Mouse (Mus musculus) spleen, adult 18-20 months (tissue): ENCODE results near the gene Cobl.
A peak's percentile ranks its signal among the peaks of the same experiment; 100 is the strongest.

Source experiments
- DNase-seq, 2 experiments: peaks; one replicate each; pipeline ENCODE4 v3.0.0; 2022; ENCODE audit warnings: mixed read lengths in 2 of 2

The Cobl gene

DNA sequence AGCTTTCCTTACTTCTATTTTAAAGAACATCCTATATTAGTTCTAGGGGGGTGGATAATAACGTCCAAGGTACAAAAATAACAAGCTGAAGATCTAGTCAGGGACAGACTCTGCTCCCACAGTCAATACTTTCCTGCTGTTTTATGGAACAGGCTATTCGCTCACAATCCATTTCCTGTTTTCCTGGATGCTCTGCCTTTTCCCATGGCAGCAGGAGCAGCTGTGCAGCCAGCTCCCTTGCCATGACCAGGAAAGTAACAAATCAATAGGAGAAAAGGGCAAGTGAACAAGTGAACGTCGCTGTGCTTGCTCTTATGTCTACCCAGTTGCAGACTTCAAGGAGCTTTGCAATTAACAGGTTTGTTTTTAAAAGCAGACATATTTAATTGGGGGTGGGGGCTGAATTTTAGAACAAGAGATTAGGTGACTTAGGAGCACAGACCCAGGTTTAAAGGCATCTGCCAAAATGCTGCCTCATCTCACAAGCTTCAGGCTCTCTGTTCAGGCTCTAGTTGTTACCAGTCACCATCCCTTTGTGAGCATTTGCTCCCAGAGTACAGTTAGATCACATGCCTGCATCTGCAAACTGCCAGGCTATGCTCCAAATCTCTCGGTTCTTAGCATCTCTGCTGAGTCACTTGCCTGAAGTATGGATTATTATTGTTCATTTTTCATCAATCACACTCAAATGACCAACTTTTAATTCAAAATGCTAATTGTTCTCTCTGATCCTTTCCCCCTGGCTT is 164.9 kb downstream of the Cobl start:
- no peak for DNase-seq

DNA sequence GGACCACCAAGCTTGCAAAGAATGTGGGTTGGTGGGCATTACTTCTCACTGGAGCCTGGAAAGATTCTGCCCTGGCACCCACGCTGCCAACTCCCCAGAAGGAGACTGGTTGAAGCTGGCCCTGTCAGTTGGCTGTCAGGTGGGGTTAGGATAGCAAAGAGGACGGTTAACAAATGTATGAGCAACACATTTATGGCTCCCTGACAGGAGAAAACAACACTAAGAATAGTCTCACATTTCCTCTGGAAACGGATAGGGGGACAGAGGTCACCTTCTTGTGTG is 173.2 kb downstream of the Cobl start:
- DNase-seq: no peak

DNA sequence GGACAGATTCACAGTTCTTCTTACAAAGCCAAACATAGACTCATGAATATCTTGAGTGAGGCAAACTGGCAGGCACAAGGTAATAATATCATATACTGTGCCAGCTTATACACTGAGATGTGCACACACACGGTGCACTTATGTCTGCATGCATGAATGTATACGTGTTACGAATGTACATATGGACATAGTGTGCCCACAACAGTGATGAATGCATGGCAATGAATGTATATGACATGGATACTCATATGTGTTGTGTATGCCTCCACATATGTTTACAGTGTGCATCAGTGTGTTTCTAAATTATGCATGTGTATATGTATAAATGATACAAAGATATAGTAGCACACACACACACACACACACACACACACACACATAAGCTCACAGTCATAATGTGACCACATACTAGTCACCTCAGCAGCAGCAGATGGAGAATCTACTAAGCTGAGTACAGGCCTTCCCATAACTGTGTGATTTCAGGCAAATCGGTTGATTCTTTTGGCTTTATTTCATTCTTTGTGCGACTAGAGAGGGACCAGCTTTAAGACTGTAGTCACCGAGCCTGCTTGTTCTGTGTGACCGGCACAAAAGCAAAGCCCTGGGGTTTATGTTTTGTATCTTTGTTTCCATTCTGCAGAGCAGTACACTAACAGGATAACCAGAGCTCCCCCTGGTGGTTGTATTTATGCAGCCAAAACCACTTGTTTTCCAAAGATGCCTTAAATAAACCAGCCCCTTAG is 173.7 kb downstream of the Cobl start:
- peak in 1 of 2 experiments; percentile 23 for DNase-seq

DNA sequence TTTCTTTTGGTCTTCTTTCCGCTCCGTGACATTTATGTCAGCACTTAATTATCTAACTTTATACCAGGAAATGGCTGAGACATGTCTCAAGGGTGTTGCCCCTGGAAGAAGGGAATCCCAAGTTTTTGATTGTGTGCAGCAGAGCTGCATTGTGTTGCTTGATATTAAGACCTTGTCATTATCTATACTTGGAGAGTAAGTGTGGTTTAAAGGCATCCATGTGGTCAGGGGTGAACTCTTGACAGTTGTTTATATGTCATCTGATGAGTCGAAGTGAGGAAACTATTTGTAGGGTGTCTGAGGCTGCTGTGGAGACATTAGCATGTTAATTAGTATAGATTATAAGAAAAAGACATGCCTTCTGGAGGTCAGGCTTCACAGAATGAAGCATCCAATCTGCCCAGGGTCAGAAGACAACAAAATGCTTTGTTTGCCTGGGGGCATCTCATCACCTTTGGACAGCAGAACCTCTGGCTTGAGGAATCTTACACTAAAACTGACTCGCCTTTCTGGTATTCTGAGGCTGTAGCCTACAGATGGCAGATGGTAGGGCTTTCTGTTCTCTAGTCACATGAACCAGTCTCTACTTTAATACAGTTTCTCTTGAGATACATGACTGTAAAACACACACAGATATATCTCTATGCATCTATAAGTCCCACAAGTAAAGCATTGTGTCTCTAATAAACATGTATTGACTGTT is 179.3 kb downstream of the Cobl start:
- DNase-seq: no peak

DNA sequence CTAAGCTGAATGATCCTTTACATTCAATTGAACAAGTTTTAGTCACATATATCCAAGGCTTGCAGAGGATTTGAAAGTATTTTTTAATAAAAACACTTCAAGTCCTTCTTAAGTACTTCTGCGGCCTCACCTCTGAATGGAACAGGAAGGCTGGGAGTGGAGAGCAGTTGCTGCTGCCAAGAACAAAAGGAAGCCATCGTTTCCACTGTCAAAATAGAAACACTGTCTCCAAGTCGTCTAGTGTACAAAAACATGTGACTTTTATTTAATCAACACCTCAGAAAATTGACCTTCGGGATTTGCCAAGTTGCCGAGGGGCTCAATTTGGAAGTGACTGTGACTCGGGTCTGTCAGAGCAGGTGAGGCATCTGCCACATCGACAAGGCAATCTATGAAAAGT is 184.0 kb downstream of the Cobl start:
- no peak for DNase-seq

DNA sequence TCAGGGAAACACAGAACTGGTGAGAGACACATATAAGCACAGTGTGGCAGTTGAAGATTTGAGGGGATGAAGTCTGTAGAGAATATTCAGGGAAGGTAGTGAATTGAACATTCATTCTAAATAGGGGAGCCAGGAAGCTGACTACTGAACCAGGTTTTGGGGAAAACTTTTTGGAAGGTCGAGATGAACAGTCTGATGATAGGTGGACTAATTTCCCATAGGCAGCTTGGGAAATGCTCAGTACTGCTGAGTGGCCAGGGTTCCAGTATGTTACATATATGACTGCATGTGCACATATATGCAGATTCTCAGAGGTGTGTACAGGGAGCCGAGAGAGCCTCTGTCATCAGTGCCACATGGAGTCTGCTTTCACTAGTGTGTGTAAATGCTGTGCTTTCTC is 190.5 kb downstream of the Cobl start:
- DNase-seq: no peak

DNA sequence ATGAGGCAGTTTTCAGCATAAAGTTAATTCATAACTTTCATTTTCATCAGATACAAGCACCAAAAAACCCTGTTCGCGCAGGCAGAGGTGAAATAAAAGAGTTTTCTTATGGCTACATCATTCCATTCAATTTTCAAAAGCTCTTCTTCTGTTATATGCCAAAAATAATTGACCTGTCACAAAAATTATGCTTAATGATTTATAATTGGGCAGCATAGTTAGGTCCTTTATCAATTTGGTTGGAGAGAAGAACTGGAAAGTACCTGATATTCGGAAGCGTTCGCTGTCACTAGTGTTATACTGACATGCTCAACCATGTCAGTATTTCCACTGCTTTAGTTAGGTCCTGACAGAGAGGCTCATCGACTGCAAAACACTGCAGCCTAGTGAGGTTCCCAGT is 191.0 kb downstream of the Cobl start:
- no peak for DNase-seq

DNA sequence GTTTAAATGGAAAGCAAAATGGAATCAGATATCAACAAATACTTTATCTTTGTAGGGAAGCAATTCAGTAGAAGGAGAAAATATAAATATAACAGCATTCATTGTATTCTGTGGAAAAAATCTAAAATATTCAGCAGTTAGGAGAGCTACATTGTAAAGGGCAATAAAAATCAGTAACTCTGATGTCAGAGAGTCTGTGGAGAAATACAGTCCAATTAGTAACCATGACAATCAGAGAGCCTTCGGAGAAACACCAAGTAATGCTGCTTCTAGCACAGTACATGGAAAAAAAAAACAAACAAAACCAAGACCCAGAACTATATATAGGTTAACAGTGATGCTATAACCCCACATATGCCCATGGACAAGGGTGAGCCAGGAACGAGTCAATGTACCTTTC is 206.3 kb downstream of the Cobl start:
- no peak for DNase-seq

DNA sequence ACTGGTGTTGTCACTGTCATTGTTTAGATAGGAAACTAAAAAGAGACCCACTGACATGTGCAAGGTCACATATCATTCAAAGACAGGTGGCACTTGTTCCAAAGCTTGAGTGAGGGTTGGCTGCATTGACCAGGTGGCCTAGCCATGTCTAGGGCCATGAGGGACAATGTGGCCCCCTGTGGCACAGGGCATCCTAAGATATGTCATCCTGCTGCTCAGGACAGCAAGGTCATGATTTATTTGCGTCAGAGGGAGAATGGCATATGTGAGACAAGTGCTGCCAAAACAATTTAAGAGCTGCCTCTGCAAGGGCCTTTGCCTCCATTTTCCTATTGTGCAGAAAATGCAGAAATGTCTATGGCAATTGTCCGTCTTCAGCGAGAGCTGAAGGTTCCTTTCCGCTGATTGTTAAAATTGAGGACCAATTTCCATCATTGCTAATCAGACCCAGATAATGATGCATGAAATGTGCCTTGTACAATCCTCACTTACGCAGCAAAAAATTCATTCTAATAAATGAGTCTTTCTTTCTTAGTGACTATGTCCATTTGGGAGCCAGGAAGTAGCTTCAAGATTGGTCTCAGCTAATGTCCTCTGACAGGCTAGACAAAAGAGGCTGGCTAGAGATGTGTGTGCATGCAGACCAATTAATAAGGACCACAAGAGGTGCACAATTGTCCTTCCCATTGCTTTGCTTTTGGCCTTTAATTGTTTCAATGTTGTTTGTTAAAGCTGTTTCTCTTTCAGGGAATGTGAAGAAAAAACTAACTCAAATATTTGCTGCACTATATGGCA is 207.2 kb downstream of the Cobl start:
- DNase-seq: no peak

DNA sequence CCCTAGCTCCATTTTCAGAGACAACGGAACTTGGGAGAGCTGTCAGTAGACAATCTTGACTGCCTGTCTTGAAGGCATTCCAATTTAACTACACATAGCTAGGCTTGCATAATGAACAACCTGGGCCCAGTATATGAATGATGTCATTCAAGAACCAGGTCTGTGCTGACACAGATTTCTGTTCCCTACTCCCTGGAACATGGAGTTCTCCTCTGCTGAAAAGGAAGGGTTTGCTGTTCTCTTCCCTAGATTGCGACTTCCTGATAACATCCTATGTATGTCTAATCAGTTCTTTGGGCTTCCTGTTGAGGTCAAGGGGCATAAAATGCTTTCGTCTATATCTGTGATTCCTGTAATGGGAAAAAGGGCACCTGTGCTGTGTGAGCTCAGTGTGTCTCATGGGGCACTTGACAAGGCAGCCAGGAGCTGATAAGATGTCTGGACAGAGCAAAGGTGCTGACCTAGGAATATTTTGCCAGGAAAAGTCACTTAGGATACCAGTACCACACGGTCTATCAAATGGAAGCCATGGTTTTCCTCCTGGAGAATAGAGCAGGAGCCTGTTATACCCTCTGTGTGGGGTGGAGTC is 219.3 kb downstream of the Cobl start:
- no peak for DNase-seq

DNA sequence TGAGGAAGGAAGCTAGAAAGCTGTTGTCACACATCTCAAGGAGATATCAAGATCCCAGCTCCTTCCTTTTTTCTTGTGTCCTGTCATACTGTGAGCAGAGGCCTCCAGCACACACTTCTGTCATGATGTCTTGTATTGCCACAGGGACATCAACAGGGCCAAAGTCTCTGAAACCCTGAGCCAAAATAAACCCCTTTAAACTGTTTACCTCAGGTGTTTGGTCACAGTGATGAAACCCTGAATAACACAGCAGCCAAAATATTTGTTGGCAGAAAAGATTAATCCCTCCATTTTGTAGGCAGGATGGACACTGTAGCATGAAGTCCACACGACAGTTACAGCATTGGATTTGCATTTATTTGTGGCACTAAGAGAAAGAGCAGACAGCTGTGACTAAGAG is 228.4 kb downstream of the Cobl start:
- DNase-seq: no peak

DNA sequence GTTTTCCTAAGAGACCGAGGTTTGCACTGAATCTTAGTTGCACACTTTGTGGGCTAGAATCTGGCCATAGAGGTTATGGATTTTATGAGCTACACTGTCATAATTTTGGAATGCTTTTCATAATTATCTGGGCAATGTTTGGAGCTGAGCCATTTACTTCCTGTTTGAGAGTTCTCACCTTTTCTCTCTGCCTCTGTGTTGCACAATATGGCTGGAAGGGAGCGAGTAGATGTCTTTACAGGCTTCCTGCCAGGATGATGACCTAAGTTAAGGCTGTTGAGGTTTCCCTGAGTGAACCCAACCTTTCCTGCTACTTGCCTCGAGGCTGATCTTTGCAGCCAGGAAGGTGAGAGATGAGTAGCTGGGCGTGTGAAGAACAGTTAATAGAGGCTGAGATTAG is 229.9 kb downstream of the Cobl start:
- no peak for DNase-seq

DNA sequence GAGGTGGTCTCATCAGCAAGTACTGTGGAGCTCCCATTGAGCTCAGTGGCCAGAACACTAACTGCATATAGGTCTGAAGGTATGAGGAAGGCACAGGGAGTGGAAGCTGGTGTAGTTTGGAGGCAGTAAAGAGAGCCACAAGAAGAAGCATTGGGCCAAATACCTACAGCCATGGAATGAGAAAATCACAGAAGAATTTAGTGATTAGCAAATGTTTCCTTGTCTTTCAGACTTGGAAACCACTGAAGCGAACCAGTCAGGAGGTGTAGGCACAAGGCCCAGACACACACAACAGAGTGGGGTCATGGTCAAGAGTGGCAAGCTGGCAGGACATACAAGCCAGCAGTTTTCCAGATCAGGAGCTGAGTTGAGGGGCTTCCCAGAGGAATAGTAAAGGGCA is 230.6 kb downstream of the Cobl start:
- no peak for DNase-seq

DNA sequence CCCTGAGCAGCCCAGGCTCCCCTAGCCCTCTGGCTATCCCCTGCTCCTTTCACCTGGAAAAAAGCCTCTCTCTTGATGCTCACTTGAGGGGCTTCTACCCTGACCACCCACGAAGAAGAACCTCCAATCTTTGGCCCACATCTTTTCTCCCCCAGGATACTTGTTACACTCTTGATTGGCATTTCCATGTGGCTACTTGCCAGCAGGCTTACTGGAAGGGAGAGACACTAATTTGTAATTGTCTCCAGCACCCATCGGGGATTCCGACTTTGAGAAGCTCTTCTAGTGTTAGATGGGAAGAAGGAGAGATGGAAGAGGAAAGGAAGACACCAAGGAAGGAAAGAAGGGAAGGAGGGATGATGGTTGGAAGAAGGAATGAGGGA is 232.0 kb downstream of the Cobl start:
- no peak for DNase-seq

DNA sequence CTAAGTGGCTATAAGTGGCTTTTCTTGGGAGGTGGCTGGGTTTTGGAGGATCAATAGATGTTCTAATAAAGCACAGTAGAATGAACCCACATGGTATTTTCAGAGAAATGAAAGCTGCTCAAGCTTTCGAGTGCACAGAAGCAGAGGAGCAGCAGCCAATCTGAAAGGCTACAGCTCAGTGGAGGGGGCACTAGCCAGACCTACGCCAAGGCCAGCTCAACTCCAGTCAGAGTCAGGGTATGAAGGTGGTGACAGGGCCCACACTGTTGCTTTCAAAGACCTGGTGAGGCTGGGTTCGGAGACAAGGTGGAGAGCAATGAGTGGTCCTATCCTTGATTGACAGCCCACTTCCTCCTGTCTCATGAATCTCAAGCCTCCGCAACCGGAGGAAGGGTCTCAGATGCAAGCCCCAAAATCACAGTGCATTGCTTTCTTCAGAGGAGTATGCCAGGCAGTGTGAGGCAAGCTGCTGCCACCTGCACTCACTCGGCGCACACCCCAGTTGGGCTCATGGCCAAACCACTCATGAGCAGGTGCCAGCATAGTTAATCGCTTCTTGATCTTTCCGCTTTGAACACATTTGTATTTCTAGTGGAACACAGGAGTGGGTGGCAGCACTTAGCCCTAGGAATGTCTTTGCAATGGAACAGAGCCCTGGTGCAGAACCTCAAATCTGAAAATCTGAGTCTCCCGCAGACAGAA is 232.6 kb downstream of the Cobl start:
- DNase-seq: no peak

DNA sequence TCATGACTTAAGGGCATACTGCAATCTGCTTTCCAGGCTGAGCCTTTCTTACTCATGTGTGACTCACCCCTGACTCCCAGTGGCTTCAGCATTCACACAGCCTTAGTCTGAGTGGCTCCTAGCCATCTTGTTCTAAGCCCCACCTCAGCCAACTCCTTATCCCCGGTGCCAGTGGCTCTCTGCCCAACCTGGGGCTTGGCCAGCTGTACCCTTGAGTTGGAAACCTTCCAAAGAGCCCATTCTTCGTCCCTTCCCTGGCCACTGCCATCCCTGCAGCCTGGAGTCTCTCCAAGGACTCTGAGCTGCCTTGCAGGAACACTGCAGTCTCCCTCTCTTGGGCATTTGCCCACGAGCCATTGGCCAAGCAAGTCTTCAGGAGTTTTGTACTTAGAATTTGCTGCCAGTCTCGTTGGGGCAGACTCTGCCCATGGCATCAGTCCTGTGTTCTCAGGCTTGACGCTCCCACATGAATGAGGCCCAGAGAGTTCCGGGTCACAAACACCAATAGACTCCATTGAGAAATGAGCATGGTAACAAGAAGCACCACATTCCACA is 233.2 kb downstream of the Cobl start:
- no peak for DNase-seq

DNA sequence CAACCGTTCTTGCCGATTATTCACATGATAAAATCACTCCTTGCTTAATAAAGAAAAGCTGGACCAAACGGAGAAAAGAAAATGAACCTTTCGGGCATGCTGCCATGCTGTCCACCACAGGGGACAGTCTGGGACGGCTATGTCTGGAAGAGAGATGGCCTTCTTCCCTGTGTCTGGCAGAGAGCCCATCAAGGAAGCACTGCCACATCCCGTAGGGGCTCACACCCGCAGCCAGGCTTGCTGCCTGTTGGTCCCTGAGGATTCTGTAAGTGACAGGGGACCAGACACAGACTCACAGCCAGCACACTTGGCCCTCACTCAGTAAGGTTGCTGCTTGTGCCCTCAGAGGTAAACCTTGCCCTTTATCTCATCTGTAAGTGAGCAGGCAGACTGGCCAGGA is 235.3 kb downstream of the Cobl start:
- DNase-seq: no peak

DNA sequence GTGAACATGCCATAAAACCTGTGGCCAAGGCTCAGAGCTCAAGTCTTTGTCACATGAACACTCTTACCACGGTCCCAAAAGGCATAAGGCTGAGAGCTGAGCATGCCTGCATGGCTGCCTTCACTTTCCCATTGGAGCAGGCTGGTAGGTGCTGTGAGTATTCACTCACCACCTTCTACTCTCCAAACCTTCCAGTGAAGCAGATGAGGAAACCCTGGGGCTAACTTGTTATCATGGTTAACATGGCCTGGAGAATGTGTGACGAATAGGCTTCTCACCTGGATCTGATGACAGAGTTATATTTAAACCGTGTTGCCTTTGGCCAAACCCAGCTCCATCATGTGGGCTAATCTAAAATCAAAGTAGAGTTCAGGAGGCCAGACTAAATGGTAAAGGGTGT is 237.4 kb downstream of the Cobl start:
- DNase-seq: no peak

DNA sequence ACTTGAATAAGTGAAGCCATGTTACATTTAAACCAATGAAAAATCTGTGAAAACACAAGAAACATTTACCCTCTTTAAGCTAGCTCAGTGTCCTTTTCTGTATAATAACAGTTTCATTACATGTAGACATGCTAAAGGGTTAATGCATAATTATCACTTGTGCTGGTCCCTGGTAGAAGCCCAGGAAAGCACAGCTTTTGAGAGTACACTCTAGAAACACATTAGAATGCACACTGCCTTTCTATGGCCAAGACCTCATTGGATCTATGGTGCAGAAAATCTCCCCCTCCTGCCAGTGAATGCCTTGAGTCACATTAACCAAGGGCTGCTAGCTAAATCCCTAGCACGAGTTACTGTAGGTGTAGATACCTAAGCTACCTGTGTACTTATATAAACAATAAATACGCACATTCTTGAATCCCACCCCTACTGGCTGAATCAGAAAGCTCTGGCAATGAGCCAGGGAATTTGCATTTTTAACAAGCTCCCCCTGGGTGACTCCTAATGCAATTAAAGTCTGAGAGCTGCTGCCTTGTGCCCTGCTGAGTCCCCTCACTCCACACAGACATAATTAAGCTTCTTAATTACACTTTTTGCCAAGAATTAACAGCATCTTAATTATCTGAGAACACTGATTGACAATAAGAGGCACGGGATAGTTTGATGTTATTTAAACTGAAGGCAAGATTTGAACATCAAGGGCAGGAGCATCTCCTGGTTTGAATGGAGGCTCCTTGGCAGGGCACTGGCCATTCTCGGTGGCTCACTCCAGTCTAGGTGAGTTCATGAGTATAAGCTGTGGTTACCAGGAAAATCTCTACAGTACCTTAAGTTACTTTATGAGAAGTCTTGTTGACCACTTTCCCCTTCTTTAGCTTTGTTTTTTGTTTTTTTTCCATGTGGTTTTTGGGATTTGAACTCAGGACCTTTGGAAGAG is 244.9 kb downstream of the Cobl start:
- no peak for DNase-seq

DNA sequence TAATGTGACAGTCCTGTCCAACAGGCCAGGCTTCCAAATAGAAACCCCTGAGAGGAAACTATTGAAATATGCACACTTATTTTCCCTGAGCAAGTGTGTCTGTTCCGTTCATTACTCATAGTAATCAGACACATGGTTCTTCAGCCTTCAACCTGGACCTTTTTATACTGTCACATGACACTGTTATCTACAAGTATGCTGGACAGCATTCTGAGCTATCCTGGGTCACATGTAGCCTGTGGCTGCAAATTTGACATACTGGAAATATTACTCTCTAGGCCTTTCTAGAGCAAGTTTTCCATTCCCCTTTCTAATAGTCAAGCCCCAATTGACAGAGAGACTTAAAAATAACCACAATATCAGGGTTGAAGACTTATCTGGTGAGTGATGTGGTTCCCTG is 247.9 kb downstream of the Cobl start:
- DNase-seq: no peak

DNA sequence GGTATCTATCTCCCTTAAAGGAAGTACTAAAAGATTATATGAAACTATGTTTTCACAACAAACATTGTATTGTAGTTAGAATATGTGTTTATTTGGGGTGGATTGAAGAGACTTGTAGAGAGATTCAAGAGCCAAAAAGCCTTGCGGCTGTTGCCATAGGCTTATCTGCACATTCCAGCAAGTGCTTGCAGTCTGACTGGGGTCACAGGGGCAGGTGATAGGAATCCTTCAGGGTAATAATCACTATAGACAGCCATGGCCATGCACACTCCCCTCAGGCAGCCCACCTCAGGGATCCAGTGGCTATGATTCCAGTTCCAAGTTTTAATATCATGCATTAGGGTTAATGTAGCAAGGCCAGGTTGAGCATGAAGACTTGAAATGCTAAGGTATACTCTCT is 249.2 kb downstream of the Cobl start:
- DNase-seq: no peak
